Mouse (Mus musculus): ENCODE results near the gene Dusp2. TPM values are rescaled to one million over a fixed set of nuclear protein-coding genes. Genes with fewer than 3 reads are reported as not detected.

Gene Dusp2
- polyA plus RNA-seq, 1 experiment from 2014 or later, result 4.5 TPM

GRCm38 (mm10) chr2:127363696-127364095 lies 27.7 kb downstream of the Dusp2 start:
- Histone ChIP-seq H3K36me3 (ENCODE audit: control insufficient read depth, insufficient read depth, low read length) (no peaks in the 10 kb centered on the region), H3K9me3 (ENCODE audit: control insufficient read depth, low read length) (no peaks in the 10 kb centered on the region), H3K9ac (ENCODE audit: low read length) (no peak overlapping the region), H3K27ac (ENCODE audit: low read depth) (no peak overlapping the region), H3K4me2 (ENCODE audit: low read length) (peak overlapping the region; percentile 62), H3K4me3 (ENCODE audit: low read depth, low read length) (peak overlapping the region; percentile 33), H3K27me3 (replicated peaks; ENCODE audit: control insufficient read depth, insufficient read depth, low read length) (peaks cover 73% of the 10 kb centered on the region), H3K4me1 (replicated peaks; ENCODE audit: control insufficient read depth, insufficient read depth, low read length) (no peaks in the 10 kb centered on the region)
- ATAC-seq (replicated peaks; ENCODE audit: low FRiP score, low TSS enrichment, low read depth) (peak; percentile 30; the same call in 1 of the 2 replicates), DNase-seq (ENCODE audit: low spot score) (peak; percentile 68)
- WGBS, result 2% methylated on average over 20 of the region's 20 CpGs

DNA sequence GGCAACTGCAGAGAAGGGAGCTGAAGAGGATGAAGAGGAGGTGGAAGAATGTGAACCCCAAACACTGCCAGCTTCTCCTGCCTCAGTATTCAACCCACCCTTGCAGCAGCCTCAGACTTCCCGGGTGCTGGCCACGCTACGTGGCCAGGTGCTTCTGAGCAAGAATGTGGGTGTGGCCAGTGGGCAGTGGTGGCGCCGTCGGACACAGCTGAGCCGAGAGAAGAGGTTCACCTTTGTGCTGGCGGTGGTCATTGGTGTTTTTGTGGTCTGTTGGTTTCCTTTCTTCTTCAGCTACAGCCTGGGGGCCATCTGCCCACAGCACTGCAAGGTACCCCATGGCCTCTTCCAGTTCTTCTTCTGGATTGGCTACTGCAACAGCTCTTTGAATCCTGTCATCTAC lies 28.5 kb downstream of the Dusp2 start:
- WGBS, result 13% methylated on average over 8 of the region's 8 CpGs
- Histone ChIP-seq H3K27ac (ENCODE audit: low read depth) (no peak overlapping the region), H3K27me3 (replicated peaks; ENCODE audit: control insufficient read depth, insufficient read depth, low read length) (peaks cover 71% of the 10 kb centered on the region)

GRCm38 (mm10) chr2:127367126-127367820 lies 31.3 kb downstream of the Dusp2 start:
- Histone ChIP-seq H3K9me3 (ENCODE audit: control insufficient read depth, low read length) (no peaks in the 10 kb centered on the region), H3K27ac (ENCODE audit: low read depth) (no peak overlapping the region), H3K4me1 (replicated peaks; ENCODE audit: control insufficient read depth, insufficient read depth, low read length) (no peaks in the 10 kb centered on the region; the same call in 1 of the 2 replicates), H3K27me3 (replicated peaks; ENCODE audit: control insufficient read depth, insufficient read depth, low read length) (peaks cover 44% of the 10 kb centered on the region), H3K4me3 (ENCODE audit: low read depth, low read length) (no peak overlapping the region), H3K36me3 (ENCODE audit: control insufficient read depth, insufficient read depth, low read length) (no peaks in the 10 kb centered on the region), H3K9ac (ENCODE audit: low read length) (no peak overlapping the region), H3K4me2 (ENCODE audit: low read length) (no peak overlapping the region)
- DNase-seq (ENCODE audit: low spot score) (no peak), ATAC-seq (replicated peaks; ENCODE audit: low FRiP score, low TSS enrichment, low read depth) (no peak)
- WGBS, result 47% methylated on average over 10 of the region's 10 CpGs

More for the DNA sequence above, 28.5 kb downstream of the Dusp2 start:
- Histone ChIP-seq H3K4me2 (ENCODE audit: low read length) (no peak overlapping the region), H3K4me1 (replicated peaks; ENCODE audit: control insufficient read depth, insufficient read depth, low read length) (no peaks in the 10 kb centered on the region), H3K4me3 (ENCODE audit: low read depth, low read length) (no peak overlapping the region), H3K36me3 (ENCODE audit: control insufficient read depth, insufficient read depth, low read length) (no peaks in the 10 kb centered on the region), H3K9ac (ENCODE audit: low read length) (no peak overlapping the region), H3K9me3 (ENCODE audit: control insufficient read depth, low read length) (no peaks in the 10 kb centered on the region)
- ATAC-seq (replicated peaks; ENCODE audit: low FRiP score, low TSS enrichment, low read depth), result no peak
- DNase-seq (ENCODE audit: low spot score), result no peak

GRCm38 (mm10) chr2:127369703-127370376 lies 33.9 kb downstream of the Dusp2 start:
- Histone ChIP-seq H3K27me3 (replicated peaks; ENCODE audit: control insufficient read depth, insufficient read depth, low read length) (peaks cover 21% of the 10 kb centered on the region), H3K9ac (ENCODE audit: low read length) (no peak overlapping the region), H3K27ac (ENCODE audit: low read depth) (no peak overlapping the region), H3K36me3 (ENCODE audit: control insufficient read depth, insufficient read depth, low read length) (no peaks in the 10 kb centered on the region), H3K4me2 (ENCODE audit: low read length) (no peak overlapping the region), H3K4me1 (replicated peaks; ENCODE audit: control insufficient read depth, insufficient read depth, low read length) (no peaks in the 10 kb centered on the region; the same call in 1 of the 2 replicates), H3K9me3 (ENCODE audit: control insufficient read depth, low read length) (no peaks in the 10 kb centered on the region), H3K4me3 (ENCODE audit: low read depth, low read length) (no peak overlapping the region)
- DNase-seq (ENCODE audit: low spot score), result no peak
- ATAC-seq (replicated peaks; ENCODE audit: low FRiP score, low TSS enrichment, low read depth), result no peak
- 71% methylated on average over 5 of the region's 5 CpGs for WGBS

DNA sequence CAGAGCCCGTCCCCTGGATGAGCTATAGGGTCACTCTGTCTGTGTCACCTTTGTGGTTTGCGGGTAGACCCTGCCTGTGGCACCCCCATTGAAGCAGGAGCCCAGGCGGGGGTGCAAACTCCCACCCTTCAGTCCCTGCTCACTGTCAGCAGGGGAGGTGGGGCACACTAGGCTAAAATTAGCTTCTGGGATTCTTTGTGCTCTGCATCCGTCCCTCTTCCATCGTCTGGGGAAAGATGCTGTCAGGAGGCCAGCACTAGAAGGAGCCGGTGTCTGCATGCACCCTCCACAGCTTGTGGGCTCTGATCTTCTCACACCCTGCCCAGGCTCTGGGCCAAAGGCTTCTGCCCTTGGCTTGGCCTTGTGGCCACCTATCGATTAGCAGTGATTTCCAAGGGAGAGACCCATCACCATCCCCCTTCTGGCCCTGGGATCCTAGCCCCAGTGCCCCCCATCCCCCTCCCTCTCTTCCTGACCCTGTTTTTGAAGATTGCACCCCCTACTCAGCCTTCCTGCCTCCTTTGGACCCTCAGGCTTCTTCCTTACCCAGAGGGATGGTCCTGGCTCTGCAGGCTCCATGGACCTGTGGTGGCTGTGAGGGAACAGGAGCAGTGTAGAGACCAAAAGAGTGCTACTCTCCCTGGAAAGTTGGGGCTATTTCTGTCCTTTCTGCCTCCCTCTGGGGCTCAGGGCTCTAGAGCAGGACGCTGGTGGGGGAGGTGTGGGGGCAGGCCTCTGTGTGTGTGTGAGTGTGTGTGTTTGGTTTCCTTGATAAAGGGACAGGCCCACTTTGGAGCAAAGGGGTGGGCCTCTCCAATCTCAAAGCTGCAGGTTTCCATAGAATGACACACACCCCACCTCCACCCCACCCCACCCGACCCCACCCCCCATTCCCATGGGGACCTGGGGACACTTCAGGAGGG lies 34.9 kb downstream of the Dusp2 start:
- DNase-seq (ENCODE audit: low spot score) (no peak), ATAC-seq (replicated peaks; ENCODE audit: low FRiP score, low TSS enrichment, low read depth) (peak; percentile 38; the same call in 1 of the 2 replicates)
- H3K4me2 ChIP-seq (ENCODE audit: low read length), result no peak overlapping the region
- no peak overlapping the region for H3K27ac ChIP-seq (ENCODE audit: low read depth)
- no peaks in the 10 kb centered on the region for H3K9me3 ChIP-seq (ENCODE audit: control insufficient read depth, low read length)
- no peak overlapping the region for H3K4me3 ChIP-seq (ENCODE audit: low read depth, low read length)
- no peaks in the 10 kb centered on the region; the same call in 1 of the 2 replicates for H3K4me1 ChIP-seq (replicated peaks; ENCODE audit: control insufficient read depth, insufficient read depth, low read length)
- H3K36me3 ChIP-seq (ENCODE audit: control insufficient read depth, insufficient read depth, low read length), result no peaks in the 10 kb centered on the region
- H3K9ac ChIP-seq (ENCODE audit: low read length), result no peak overlapping the region
- H3K27me3 ChIP-seq (replicated peaks; ENCODE audit: control insufficient read depth, insufficient read depth, low read length), result peaks cover 11% of the 10 kb centered on the region
- WGBS, result 44% methylated on average over 9 of the region's 9 CpGs

GRCm38 (mm10) chr2:127371484-127371861 lies 35.5 kb downstream of the Dusp2 start:
- Histone ChIP-seq H3K36me3 (ENCODE audit: control insufficient read depth, insufficient read depth, low read length) (no peaks in the 10 kb centered on the region), H3K4me3 (ENCODE audit: low read depth, low read length) (no peak overlapping the region), H3K27ac (ENCODE audit: low read depth) (no peak overlapping the region), H3K9me3 (ENCODE audit: control insufficient read depth, low read length) (no peaks in the 10 kb centered on the region), H3K9ac (ENCODE audit: low read length) (no peak overlapping the region), H3K27me3 (replicated peaks; ENCODE audit: control insufficient read depth, insufficient read depth, low read length) (0 out of 2 replicates have a peak, but pooled peaks cover 5% of the 10 kb centered on the region), H3K4me2 (ENCODE audit: low read length) (no peak overlapping the region), H3K4me1 (replicated peaks; ENCODE audit: control insufficient read depth, insufficient read depth, low read length) (no peaks in the 10 kb centered on the region; the same call in 1 of the 2 replicates)
- ATAC-seq (replicated peaks; ENCODE audit: low FRiP score, low TSS enrichment, low read depth) (peak; percentile 56; the same call in 1 of the 2 replicates), DNase-seq (ENCODE audit: low spot score) (no peak)
- WGBS, result no CpG with 5 or more reads among the region's 1 CpGs

DNA sequence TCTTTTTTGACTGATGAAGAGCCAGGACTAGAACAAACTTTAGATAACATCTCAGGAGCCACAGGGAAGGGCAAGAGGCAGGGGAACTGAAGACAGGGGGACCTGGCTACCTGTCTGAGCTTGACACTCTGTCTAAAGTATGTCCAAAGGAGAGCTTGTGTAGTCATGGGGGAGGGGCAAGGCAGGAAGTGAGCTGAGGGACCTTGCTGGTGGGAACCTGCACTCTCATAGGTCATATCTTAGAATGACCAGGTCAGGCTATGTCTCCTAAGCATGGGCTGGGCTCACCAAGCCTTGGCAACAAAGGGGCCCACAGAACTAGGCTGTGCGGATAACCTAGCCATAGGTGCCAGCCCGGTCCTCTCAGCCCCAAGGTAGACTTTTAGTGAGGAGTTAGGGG lies 36.1 kb downstream of the Dusp2 start:
- no peaks in the 10 kb centered on the region; the same call in 1 of the 2 replicates for H3K4me1 ChIP-seq (replicated peaks; ENCODE audit: control insufficient read depth, insufficient read depth, low read length)
- H3K4me2 ChIP-seq (ENCODE audit: low read length), result no peak overlapping the region
- H3K4me3 ChIP-seq (ENCODE audit: low read depth, low read length), result no peak overlapping the region
- whole genome bisulfite sequencing, result 79% methylated on average over 2 of the region's 2 CpGs
- H3K9me3 ChIP-seq (ENCODE audit: control insufficient read depth, low read length), result no peaks in the 10 kb centered on the region
- H3K36me3 ChIP-seq (ENCODE audit: control insufficient read depth, insufficient read depth, low read length), result no peaks in the 10 kb centered on the region
- no peak overlapping the region for H3K9ac ChIP-seq (ENCODE audit: low read length)
- no peak for DNase-seq (ENCODE audit: low spot score)
- H3K27me3 ChIP-seq (replicated peaks; ENCODE audit: control insufficient read depth, insufficient read depth, low read length), result 0 out of 2 replicates have a peak, but pooled peaks cover 5% of the 10 kb centered on the region
- no peak for ATAC-seq (replicated peaks; ENCODE audit: low FRiP score, low TSS enrichment, low read depth)
- H3K27ac ChIP-seq (ENCODE audit: low read depth), result no peak overlapping the region

DNA sequence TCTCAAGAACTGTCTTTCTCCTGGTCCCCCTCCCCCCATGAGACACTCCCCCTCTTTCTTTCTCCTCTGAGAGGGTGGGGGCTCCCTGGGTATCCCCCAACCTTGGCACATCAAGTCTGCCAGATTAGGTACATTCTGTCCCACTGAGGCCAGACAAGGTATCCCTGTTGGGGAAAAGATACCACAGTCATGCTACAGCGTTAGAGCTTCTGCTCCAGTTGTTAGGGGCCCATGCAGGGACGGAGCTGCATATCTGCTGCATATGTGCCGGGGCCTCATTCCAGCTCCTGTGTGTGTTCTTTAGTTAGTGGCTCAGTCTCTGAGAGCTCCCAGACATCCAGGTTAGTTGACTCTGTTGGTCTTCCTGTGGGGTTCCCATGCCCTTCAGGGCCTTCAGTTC lies 38.2 kb downstream of the Dusp2 start:
- Histone ChIP-seq H3K27me3 (replicated peaks; ENCODE audit: control insufficient read depth, insufficient read depth, low read length) (no peaks in the 10 kb centered on the region), H3K9me3 (ENCODE audit: control insufficient read depth, low read length) (no peaks in the 10 kb centered on the region), H3K9ac (ENCODE audit: low read length) (no peak overlapping the region), H3K36me3 (ENCODE audit: control insufficient read depth, insufficient read depth, low read length) (no peaks in the 10 kb centered on the region), H3K4me3 (ENCODE audit: low read depth, low read length) (no peak overlapping the region), H3K27ac (ENCODE audit: low read depth) (no peak overlapping the region), H3K4me2 (ENCODE audit: low read length) (no peak overlapping the region), H3K4me1 (replicated peaks; ENCODE audit: control insufficient read depth, insufficient read depth, low read length) (no peaks in the 10 kb centered on the region; the same call in 1 of the 2 replicates)
- 86% methylated on average over 3 of the region's 3 CpGs for WGBS
- DNase-seq (ENCODE audit: low spot score), result no peak
- no peak for ATAC-seq (replicated peaks; ENCODE audit: low FRiP score, low TSS enrichment, low read depth)
